Mouse (Mus musculus): ENCODE results near the gene Wdfy4. TPM values are rescaled to one million over a fixed set of nuclear protein-coding genes. Genes with fewer than 3 reads are reported as not detected.

Wdfy4 gene
- polyA plus RNA-seq, 1 experiment from 2014 or later = 0.11 TPM

DNA sequence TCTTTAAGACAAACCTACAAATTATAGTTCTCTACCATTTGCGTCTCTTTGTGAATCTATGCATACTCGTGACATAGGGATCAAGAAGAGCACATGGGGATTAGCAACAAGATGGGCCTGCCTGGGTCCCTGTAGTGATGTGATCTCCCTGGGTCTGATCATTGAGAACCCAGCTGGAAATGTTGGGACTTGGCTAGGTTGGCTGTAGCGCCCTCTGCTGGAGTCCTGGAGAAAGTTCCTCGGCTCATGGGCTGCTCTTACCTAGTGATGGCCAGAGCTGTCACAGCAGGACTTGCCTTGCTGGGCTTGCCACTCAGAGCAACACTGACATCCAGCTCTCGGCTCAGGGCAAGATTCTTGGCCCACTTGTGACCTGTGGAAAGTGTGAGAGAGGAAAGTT is 224.8 kb downstream of the Wdfy4 start:
- Histone ChIP-seq H3K4me1 (replicated peaks; ENCODE audit: control insufficient read depth, insufficient read depth, low read length) (no peaks in the 10 kb centered on the region), H3K36me3 (ENCODE audit: control insufficient read depth, insufficient read depth, low read length) (no peaks in the 10 kb centered on the region), H3K9ac (ENCODE audit: low read depth, low read length) (no peak overlapping the region), H3K4me3 (ENCODE audit: low read depth, low read length) (no peak overlapping the region), H3K4me2 (replicated peaks; ENCODE audit: low read depth, low read length) (no peak overlapping the region), H3K27me3 (ENCODE audit: control insufficient read depth, insufficient read depth, low read length) (no peaks in the 10 kb centered on the region), H3K27ac (ENCODE audit: low read depth, low read length) (no peak overlapping the region), H3K9me3 (ENCODE audit: control insufficient read depth, low read length) (no peaks in the 10 kb centered on the region)
- WGBS = 30% methylated on average over 5 of the region's 5 CpGs
- ATAC-seq (ENCODE audit: low FRiP score) = peak; percentile 35
- peak; percentile 82 for DNase-seq (ENCODE audit: low spot score)

- no peaks in the 10 kb centered on the region for H3K4me1 ChIP-seq (replicated peaks; ENCODE audit: control insufficient read depth, insufficient read depth, low read length)
- no peak overlapping the region for H3K27ac ChIP-seq (ENCODE audit: low read depth, low read length)
- H3K9me3 ChIP-seq (ENCODE audit: control insufficient read depth, low read length) = no peaks in the 10 kb centered on the region
- H3K9ac ChIP-seq (ENCODE audit: low read depth, low read length) = no peak overlapping the region
- H3K27me3 ChIP-seq (ENCODE audit: control insufficient read depth, insufficient read depth, low read length) = no peaks in the 10 kb centered on the region
- DNase-seq (ENCODE audit: low spot score) = no peak
- no peaks in the 10 kb centered on the region for H3K36me3 ChIP-seq (ENCODE audit: control insufficient read depth, insufficient read depth, low read length)
- 62% methylated on average over 8 of the region's 8 CpGs for WGBS
- H3K4me2 ChIP-seq (replicated peaks; ENCODE audit: low read depth, low read length) = no peak overlapping the region
- ATAC-seq (ENCODE audit: low FRiP score) = no peak
- H3K4me3 ChIP-seq (ENCODE audit: low read depth, low read length) = no peak overlapping the region
Measured at GRCm38 (mm10) chr14:32958671-32959070, 226.6 kb downstream of the Wdfy4 start.

- Histone ChIP-seq H3K9ac (ENCODE audit: low read depth, low read length) (no peak overlapping the region), H3K36me3 (ENCODE audit: control insufficient read depth, insufficient read depth, low read length) (no peaks in the 10 kb centered on the region), H3K9me3 (ENCODE audit: control insufficient read depth, low read length) (no peaks in the 10 kb centered on the region), H3K4me2 (replicated peaks; ENCODE audit: low read depth, low read length) (no peak overlapping the region), H3K4me3 (ENCODE audit: low read depth, low read length) (no peak overlapping the region), H3K27ac (ENCODE audit: low read depth, low read length) (no peak overlapping the region), H3K4me1 (replicated peaks; ENCODE audit: control insufficient read depth, insufficient read depth, low read length) (no peaks in the 10 kb centered on the region), H3K27me3 (ENCODE audit: control insufficient read depth, insufficient read depth, low read length) (no peaks in the 10 kb centered on the region)
- DNase-seq (ENCODE audit: low spot score) = no peak
- ATAC-seq (ENCODE audit: low FRiP score) = no peak
- 86% methylated on average over 8 of the region's 8 CpGs for WGBS
Measured at GRCm38 (mm10) chr14:32956486-32956885, 228.8 kb downstream of the Wdfy4 start.

- 55% methylated on average over 20 of the region's 20 CpGs for WGBS
- peak; percentile 34 for DNase-seq (ENCODE audit: low spot score)
Measured at GRCm38 (mm10) chr14:32950312-32951301, 234.7 kb downstream of the Wdfy4 start.

DNA sequence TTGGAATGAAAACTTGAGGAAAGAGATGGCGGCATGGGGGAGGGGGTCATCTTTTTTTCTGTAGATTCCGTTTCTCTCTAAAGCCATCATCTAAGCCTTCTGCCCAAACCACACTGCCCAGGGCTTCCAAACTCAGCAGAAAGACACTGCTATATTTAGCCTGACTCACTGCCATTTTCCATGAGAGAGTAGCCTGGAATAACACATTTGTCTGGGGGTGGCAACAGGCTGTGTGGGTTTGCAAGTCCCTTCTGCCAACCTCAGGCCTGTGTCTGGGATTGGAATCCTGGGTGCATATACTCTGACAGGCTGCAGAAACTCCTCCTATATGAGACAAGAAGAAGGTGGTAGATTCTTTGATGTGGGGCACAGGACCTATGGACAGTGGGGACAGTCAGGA is 237.8 kb downstream of the Wdfy4 start:
- Histone ChIP-seq H3K4me3 (ENCODE audit: low read depth, low read length) (no peak overlapping the region), H3K4me2 (replicated peaks; ENCODE audit: low read depth, low read length) (no peak overlapping the region), H3K27me3 (ENCODE audit: control insufficient read depth, insufficient read depth, low read length) (no peaks in the 10 kb centered on the region), H3K4me1 (replicated peaks; ENCODE audit: control insufficient read depth, insufficient read depth, low read length) (peaks cover 4% of the 10 kb centered on the region; the same call in 1 of the 2 replicates), H3K27ac (ENCODE audit: low read depth, low read length) (no peak overlapping the region), H3K9ac (ENCODE audit: low read depth, low read length) (no peak overlapping the region), H3K36me3 (ENCODE audit: control insufficient read depth, insufficient read depth, low read length) (no peaks in the 10 kb centered on the region), H3K9me3 (ENCODE audit: control insufficient read depth, low read length) (no peaks in the 10 kb centered on the region)
- ATAC-seq (ENCODE audit: low FRiP score) (no peak), DNase-seq (ENCODE audit: low spot score) (no peak)
- WGBS = 93% methylated on average over 2 of the region's 2 CpGs

More at GRCm38 (mm10) chr14:32950312-32951301, 234.7 kb downstream of the Wdfy4 start:
- Histone ChIP-seq H3K4me1 (replicated peaks; ENCODE audit: control insufficient read depth, insufficient read depth, low read length) (peaks cover 4% of the 10 kb centered on the region; the same call in 1 of the 2 replicates), H3K36me3 (ENCODE audit: control insufficient read depth, insufficient read depth, low read length) (no peaks in the 10 kb centered on the region), H3K9ac (ENCODE audit: low read depth, low read length) (no peak overlapping the region), H3K27me3 (ENCODE audit: control insufficient read depth, insufficient read depth, low read length) (no peaks in the 10 kb centered on the region), H3K4me2 (replicated peaks; ENCODE audit: low read depth, low read length) (no peak overlapping the region), H3K27ac (ENCODE audit: low read depth, low read length) (no peak overlapping the region), H3K9me3 (ENCODE audit: control insufficient read depth, low read length) (no peaks in the 10 kb centered on the region), H3K4me3 (ENCODE audit: low read depth, low read length) (no peak overlapping the region)
- ATAC-seq (ENCODE audit: low FRiP score) = peak; percentile 63

DNA sequence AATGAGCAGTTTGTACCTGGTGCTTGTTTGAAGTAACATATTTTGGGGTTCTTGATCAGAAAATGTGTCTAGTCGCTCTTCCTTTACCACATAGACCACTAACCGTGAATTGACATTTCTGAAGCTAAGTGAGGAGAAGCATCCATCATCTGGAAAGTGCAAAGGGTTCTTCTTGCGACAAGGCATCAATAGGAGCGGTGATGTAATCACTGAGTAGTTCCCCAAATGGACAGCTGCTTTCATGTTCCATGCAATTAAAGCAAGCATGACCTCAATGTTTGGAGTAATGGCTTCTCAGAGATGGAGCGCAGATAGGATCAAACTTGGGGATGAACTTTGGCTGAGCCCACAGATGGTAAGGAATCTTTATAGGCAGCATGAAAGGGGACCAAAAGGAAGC is 246.1 kb downstream of the Wdfy4 start:
- no peak for DNase-seq (ENCODE audit: low spot score)
- Histone ChIP-seq H3K4me2 (replicated peaks; ENCODE audit: low read depth, low read length) (no peak overlapping the region), H3K4me3 (ENCODE audit: low read depth, low read length) (no peak overlapping the region), H3K9ac (ENCODE audit: low read depth, low read length) (no peak overlapping the region), H3K27ac (ENCODE audit: low read depth, low read length) (no peak overlapping the region), H3K9me3 (ENCODE audit: control insufficient read depth, low read length) (no peaks in the 10 kb centered on the region), H3K27me3 (ENCODE audit: control insufficient read depth, insufficient read depth, low read length) (no peaks in the 10 kb centered on the region), H3K36me3 (ENCODE audit: control insufficient read depth, insufficient read depth, low read length) (no peaks in the 10 kb centered on the region), H3K4me1 (replicated peaks; ENCODE audit: control insufficient read depth, insufficient read depth, low read length) (no peaks in the 10 kb centered on the region)
- no peak for ATAC-seq (ENCODE audit: low FRiP score)
- 83% methylated on average over 5 of the region's 5 CpGs for WGBS

GRCm38 (mm10) chr14:32934064-32934463 is 251.2 kb downstream of the Wdfy4 start:
- no peaks in the 10 kb centered on the region for H3K36me3 ChIP-seq (ENCODE audit: control insufficient read depth, insufficient read depth, low read length)
- ATAC-seq (ENCODE audit: low FRiP score) = no peak

GRCm38 (mm10) chr14:32932220-32932619 is 253.1 kb downstream of the Wdfy4 start:
- DNase-seq (ENCODE audit: low spot score) (no peak), ATAC-seq (ENCODE audit: low FRiP score) (no peak)
- no peaks in the 10 kb centered on the region for H3K36me3 ChIP-seq (ENCODE audit: control insufficient read depth, insufficient read depth, low read length)
- H3K27ac ChIP-seq (ENCODE audit: low read depth, low read length) = no peak overlapping the region
- no peak overlapping the region for H3K4me2 ChIP-seq (replicated peaks; ENCODE audit: low read depth, low read length)
- no peaks in the 10 kb centered on the region for H3K27me3 ChIP-seq (ENCODE audit: control insufficient read depth, insufficient read depth, low read length)
- H3K9ac ChIP-seq (ENCODE audit: low read depth, low read length) = no peak overlapping the region
- H3K4me3 ChIP-seq (ENCODE audit: low read depth, low read length) = no peak overlapping the region
- H3K9me3 ChIP-seq (ENCODE audit: control insufficient read depth, low read length) = no peaks in the 10 kb centered on the region
- no peaks in the 10 kb centered on the region for H3K4me1 ChIP-seq (replicated peaks; ENCODE audit: control insufficient read depth, insufficient read depth, low read length)
- 94% methylated on average over 8 of the region's 8 CpGs for WGBS

More at GRCm38 (mm10) chr14:32934064-32934463, 251.2 kb downstream of the Wdfy4 start:
- no peaks in the 10 kb centered on the region for H3K27me3 ChIP-seq (ENCODE audit: control insufficient read depth, insufficient read depth, low read length)
- H3K4me2 ChIP-seq (replicated peaks; ENCODE audit: low read depth, low read length) = no peak overlapping the region
- H3K4me1 ChIP-seq (replicated peaks; ENCODE audit: control insufficient read depth, insufficient read depth, low read length) = no peaks in the 10 kb centered on the region
- WGBS = 88% methylated on average over 6 of the region's 6 CpGs
- H3K4me3 ChIP-seq (ENCODE audit: low read depth, low read length) = no peak overlapping the region
- H3K27ac ChIP-seq (ENCODE audit: low read depth, low read length) = no peak overlapping the region
- DNase-seq (ENCODE audit: low spot score) = no peak
- no peaks in the 10 kb centered on the region for H3K9me3 ChIP-seq (ENCODE audit: control insufficient read depth, low read length)
- no peak overlapping the region for H3K9ac ChIP-seq (ENCODE audit: low read depth, low read length)

GRCm38 (mm10) chr14:32931709-32932108 is 253.6 kb downstream of the Wdfy4 start:
- Histone ChIP-seq H3K27me3 (ENCODE audit: control insufficient read depth, insufficient read depth, low read length) (no peaks in the 10 kb centered on the region), H3K4me1 (replicated peaks; ENCODE audit: control insufficient read depth, insufficient read depth, low read length) (no peaks in the 10 kb centered on the region), H3K9ac (ENCODE audit: low read depth, low read length) (no peak overlapping the region), H3K36me3 (ENCODE audit: control insufficient read depth, insufficient read depth, low read length) (no peaks in the 10 kb centered on the region), H3K4me2 (replicated peaks; ENCODE audit: low read depth, low read length) (no peak overlapping the region), H3K27ac (ENCODE audit: low read depth, low read length) (no peak overlapping the region), H3K9me3 (ENCODE audit: control insufficient read depth, low read length) (no peaks in the 10 kb centered on the region), H3K4me3 (ENCODE audit: low read depth, low read length) (no peak overlapping the region)
- ATAC-seq (ENCODE audit: low FRiP score) = no peak
- DNase-seq (ENCODE audit: low spot score) = no peak
- 94% methylated on average over 10 of the region's 10 CpGs for WGBS

All from hindbrain, embryonic 11.5 days (tissue).